Mouse (Mus musculus) layer of hippocampus, adult 9-10 months (tissue): ENCODE results near the gene Cilp.
"Not testable (repeated sequence)": the region's sequence is repeated elsewhere in the genome, so short reads cannot be mapped to it uniquely, and the experiment has no call there.

Experiments used
- DNase-seq: peaks from one replicate; pipeline ENCODE4 v3.0.0; 2022; ENCODE audit warnings: low spot score

Gene Cilp

DNA sequence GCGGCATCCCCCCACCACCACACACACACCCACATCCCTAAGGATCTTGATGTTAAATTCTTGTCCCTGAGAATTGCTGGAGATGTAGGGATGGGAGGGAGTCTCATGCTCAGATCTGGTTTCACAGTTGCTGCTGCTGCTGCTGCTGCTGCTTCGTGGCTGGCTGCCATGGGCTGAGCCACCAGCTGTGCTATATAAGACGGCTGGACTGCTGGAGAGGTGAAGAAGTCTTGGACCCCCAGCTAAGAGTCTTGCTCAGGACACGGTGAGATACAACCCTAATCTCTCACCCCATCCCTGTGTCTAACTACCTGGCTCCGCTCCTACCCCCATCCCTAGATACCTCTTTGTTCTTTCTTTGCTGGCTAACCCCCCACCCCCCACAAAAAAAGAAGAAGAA, at the start of gene Cilp:
Cilp (plus strand) TSS at position 222 of the 400 bp plus-strand sequence.
- no peak for DNase-seq

DNA sequence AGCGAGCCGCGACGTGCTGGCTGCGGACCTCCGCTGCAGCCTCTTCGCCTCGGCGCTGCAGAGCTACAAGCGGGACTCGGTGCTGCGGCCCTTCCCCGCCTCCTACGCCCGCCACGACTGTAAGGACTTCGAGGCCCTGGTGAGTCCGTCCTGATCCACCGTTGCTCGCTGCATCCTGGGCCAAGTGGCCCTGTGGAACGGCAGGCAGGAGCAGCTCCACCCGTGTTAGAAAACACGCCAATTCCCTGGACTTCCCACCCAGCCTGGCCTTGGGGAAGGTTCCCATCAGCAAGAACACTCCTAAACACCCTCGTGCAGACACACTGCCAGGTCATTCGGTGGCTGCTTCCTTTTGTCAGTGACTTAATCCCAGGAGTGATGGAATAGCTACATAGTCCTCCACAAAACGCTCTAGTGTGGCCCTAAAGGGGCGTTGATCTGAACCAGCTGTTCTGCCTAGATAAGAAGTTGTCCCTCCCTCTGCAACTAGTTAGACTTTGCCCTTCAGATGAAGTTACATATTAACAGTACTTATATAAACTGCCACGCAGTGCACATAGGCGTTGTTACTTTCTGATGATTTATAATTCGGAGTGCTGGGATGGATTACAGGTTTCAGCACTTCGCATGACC, 49.4 kb upstream of the Cilp start:
- no peak for DNase-seq

DNA sequence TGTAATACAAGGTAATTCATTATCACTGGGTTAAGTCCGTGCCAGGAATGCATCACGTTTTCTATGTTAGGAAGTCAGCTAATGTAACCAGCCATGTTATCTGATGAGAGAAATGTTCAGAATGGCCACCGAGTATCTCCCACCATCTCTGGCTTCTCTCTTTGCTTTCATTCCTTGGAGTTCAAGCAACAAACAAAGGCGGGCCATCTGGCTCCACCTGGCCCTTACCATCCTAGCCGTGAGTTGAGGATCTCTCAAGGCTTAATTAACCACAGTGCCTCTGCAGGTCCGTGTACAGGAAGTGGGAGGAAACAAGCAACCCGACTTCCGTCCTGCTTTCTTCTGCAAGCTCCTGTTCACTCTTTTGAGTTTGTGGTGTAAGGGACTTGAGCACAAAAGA, 48.0 kb upstream of the Cilp start:
- no peak for DNase-seq

DNA sequence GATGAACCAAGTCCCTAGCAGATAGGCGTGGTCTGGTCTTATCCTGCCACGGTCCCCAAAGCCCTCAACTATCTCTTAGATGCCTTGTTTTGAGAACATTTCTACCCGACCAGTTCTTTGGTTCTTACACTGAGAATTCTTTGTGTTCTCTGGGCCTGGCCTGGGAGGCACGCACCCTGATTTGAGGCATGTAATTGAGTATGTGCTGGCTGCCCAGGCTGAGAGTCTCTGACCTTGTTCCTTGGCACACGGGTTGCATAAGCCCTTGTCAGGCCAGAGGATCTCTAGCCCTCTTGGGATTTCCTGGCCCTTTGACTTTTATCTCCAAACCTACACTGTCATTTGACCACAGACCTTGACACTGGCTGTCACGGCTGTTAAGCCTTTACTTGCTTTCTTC, 47.3 kb upstream of the Cilp start:
- no peak for DNase-seq

DNA sequence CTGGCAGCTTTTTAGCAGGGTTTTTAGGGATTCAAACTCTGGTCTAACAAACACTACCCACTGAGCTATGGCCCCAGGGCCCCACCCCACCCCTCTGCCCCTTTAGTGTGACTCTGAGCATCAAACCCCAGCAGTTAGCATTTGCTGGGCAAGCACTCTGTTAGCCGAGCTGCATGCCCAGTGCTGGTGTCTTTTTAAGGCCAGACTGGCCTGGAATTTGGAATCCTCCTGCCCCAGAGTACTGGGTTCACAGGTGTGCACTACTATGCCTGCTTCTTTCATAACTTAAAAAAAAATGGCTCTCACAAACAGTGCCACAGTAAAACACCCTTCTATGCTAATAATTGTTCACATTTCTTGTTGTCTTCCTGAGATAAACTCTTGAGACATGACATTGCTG, 46.1 kb upstream of the Cilp start:
- DNase-seq = no peak

DNA sequence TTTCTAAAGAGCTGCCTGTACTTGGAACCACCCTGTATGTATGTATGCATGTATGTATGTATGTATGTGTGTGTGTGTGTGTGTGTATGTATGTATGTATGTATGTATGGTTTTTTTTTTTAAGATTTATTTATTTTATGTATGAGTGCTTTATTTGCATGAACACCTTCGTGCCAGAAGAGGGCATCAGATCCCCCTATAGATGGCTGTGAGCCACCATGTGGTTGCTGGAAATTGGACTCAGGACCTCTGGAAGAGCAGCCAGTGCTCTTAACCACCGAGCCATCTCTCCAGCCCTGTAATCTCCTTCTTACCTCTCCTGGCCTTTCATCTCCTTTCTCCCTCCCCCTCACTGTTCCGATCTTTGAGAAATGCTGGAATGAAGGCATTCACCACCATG, 44.6 kb upstream of the Cilp start:
- not testable (repeated sequence) for DNase-seq

DNA sequence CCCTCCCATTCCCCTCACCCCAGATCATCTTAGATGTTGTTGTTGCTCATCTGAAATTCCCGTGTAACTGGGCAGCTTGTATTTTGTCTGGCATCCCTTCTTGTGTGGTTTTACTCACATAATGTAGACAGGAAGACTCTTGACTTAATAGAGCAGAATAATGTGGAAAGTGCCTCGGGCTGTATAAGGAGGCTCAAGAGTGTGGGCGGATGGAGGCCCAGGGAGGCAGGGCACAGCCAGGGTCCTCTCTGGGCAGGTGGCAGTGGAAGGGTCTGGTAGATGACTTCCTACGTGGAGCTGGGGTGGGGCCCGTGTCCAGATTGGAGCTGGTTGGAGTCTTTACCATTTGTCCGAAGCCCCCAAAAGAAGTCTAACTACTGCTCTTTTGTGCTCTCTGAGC, 41.1 kb upstream of the Cilp start:
- no peak for DNase-seq

DNA sequence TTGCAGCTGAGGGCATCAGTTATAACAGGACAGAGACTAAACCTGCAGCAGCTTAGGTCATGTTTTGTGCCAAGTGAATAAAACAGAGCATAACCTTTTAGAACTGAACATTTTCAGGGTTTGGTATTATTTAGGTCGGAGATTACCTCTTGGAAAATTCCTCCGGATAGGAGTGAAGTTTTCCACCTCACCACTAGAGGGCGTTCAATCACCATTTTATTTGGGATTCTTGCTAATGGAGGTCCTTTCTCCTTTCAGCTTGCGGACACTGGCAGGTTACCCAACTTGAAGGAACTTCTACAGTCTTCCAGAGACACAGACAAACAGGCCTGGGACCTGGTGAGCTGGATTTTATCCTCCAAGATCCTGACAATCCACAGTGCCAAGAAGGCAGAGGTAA, 39.2 kb upstream of the Cilp start:
- no peak for DNase-seq

DNA sequence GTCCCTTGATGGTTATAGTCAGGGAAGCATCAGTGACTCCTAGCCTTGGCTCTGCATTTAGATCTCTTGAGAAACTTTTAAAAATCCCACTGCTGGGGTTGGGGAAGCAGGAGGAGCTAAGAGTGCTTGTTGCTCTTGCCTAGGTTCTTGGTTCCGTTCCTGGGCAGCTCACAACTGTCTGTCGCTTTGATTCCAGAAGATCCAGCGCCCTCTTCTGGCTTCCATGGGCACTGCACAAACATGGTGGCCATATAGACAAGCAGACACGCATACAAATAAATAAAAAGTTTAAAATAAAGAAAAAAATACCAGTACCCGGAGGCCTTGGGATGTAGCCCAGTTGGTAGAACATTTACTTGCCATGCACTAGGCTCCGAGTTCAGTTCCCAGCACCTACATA, 34.7 kb upstream of the Cilp start:
- no peak for DNase-seq

DNA sequence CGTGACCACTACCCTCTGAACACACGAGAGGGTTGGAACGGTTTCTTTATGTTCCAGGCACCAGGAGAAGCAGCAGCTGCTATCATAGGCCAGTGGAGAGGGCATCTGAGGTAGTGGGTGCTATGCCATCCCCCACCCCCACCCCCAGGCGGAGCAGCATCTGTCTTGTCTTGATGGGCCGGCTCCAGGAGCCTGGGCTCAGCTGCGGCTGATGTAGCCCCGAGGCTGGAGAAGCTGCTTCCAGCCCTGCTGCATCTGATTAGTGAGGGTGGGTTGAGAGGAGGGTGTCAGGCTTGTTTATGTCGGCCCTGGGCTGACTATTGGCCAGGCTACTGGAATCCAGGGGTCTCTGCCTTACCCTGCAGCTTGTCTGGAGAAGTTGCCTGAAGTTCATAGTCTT, 33.7 kb upstream of the Cilp start:
- DNase-seq = no peak

DNA sequence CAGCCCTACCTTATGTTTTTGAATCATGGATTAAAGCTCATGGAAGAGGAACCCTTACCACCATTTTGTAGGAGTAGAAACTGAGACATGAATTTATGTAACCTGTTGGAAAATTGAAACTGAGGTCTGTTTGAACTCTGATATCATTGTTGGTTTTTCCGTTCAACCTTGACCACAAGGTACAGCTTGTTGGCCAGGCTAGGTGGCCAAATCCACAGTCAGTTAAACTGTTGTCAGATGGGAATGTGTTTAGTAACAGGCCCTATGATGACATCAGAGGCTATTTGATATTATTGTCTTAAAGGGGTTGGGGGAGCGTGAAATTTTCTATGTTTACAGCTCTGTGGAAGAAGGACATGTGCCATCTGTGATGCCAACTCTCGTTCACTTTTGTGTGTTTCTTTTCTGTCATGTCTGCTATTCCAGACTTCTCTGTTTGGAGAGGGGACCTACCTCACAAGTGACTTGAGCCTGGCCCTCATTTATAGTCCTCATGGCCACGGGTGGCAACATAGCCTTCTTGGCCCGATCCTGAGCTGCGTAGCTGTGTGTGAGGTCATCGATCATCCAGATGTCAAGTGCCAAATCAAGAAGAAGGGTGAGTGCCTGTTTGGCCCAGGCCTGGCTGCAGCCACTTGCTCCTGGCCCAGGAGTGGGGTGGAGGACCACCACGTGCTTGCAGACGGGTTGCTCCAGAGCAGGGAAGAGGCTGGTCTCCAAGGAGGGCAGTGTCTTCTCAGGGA, 31.6 kb upstream of the Cilp start:
- no peak for DNase-seq

DNA sequence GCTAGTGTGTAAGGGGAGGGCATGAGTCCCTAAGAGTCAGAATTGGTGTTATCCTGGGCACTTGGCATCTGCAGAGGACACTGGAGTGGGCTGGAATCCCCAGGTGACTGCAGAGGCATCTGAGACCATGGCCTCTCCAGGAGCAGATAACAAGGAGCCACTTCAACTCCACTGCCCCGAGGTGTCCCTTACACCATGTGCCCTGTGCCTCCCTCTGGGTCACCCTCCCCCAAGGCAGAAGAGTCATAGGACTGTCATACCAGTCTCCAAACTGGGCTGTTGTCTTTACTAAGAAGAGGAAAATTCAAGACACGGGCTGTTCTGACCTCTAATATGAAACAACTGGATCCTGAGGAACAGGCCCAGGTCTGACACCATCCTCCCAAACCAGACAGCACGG, 30.2 kb upstream of the Cilp start:
- DNase-seq = no peak

DNA sequence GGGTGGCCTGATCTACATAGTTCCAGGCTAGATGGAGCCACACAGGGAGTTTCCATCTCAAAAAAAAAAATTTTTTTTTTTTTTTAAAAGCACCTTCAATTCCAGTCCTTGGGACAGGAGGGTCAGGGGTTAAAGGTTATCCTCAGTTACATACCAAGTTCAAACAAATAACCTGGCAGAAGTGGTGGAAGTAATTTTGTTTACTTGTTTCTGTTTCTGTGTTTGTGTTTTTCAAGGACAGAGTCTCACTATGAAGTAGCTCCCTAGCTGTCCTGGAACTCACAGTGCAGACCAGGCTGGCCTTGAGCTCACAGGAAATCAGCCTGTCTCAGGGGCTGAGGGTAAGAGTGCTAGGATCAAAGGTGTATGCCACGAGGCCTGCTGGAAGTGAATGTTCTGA, 29.4 kb upstream of the Cilp start:
- no peak for DNase-seq

DNA sequence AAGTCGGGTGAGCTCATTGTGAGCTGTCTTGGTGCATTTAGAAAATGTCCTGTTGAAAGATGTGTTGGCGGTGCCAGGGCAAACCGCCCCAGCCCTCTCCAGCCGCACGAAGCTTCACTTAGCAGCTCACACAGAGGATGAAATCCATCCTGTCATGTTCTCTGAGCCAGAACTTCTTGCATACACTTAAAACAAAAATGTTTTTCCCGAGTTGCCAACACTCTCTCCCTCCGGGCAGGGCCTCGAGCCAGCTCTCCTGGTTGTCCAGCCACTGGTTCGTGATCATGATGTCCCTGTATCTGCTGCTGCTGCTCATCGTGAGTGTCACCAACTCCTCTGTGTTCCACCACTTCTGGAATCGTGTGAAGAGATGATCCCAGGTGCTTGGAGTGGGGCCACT, 27.4 kb upstream of the Cilp start:
- DNase-seq = no peak

DNA sequence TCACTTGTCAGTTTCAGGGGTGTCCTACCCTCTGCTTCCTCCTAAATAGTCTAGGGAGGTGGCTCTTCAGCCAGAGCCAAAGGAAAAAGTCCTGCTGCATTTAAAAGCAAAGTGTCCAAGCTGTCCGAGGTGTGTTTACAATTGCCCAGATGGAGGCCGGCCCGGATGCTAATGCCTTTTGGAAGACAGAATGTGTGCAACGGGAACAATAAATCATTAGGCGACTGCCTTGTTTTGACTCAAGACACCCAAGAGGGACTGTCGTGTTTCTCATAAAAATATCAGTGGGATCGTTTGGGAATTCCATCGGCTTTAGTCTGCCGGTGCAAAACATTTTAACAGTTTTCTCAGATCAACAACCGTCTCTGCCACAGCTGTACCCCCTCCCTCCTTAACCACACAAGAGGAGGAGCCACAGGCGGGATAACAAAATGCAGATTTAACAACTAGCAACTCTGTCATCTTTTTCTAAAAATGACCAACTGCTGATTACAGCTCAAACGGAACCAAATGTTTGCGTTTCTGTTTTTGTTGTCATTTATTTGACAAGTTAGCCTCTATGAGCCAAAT, 26.7 kb upstream of the Cilp start:
- no peak for DNase-seq

DNA sequence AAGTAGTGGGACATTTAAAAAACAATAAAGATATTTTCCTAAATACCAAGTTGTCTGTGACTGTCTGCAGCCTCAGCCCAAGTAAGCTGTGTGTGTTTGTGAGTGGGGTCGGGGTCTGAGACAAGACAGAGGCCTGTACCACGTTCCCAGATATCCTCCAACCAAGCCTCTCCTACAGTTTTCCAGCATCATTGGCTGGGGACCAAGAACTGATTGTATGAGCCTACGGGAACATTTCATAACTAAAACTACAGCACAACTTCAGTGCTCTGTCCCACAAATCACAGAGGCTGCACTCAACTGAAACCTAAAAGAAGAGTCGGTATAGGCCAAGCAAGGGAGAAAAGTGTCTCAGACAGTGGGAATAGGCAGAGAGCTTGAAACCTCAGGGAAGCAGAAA, 25.8 kb upstream of the Cilp start:
- no peak for DNase-seq

DNA sequence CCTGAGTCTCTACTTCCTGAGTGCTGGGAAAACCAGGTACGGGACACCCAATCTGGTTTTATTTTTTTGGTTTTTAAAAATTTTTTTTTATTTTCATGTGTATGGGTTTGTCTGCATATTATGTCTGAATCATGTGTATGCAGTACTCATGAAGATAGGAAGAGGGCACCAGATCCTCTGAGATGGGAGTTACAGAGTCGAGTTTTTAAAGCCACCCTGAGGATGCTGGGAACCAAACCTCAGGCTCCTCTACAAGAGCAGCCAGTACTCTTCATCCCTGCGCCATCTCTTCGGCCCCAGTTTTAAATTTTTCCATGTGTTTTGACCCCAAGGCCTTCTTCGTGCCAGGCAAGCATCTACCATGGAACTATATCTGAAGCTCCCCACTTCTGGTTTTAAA, 25.2 kb upstream of the Cilp start:
- no peak for DNase-seq

DNA sequence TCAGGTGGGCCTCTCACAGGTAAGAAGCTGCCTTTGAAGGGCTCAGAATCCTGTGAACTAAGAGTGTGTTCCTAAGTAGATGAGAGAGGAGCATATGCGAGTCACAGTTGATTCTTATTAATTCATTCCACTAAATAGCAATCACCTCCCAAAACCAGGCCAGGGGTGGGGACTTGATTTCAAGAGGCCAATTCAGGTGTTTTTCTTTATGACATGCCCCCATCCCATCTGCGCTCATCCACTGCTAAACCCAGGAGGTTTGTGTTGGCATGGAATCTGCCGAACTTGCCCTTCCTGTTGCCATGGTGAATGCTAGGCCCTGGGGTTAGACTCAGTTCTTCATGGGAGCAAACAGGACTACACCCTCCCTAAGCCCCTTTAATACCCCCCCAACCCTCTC, 24.4 kb upstream of the Cilp start:
- no peak for DNase-seq

DNA sequence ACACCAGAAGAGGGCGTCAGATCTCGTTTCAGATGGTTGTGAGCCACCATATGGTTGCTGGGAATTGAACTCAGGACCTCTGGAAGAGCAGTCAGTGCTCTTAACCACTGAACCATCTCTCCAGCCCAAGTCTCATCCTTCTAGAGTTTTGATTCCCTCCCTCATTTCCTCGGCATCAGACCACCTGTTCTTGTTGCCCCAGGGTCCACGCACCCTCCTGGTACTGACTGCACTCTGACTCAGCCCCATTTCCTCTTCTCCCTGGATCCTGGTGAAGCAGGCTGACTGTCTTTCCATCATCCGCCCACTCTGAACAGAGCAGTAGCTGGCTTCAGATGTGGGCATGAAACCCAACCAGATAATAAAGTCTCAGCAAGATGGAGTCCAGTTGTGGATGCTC, 23.0 kb upstream of the Cilp start:
- DNase-seq = no peak

DNA sequence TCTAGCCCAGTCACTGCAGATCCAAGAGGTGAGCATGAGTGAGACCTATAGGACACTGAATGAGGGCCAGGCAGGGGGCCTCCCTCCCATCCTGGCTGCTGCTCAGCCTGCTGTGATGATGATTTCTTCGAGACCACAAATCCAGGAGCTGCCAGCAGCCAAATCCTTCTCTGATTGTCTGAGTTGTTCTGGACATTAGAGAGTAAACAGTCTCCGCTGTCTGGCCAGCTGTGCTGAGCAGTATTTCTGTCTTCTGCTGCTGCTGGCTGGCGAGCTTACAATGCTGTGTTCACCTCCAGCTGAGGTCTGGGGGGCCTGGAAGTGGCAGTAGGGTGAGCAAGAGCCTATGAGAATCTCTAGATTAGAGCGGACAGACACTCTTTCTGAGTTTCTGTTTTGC, 21.7 kb upstream of the Cilp start:
- DNase-seq = no peak

DNA sequence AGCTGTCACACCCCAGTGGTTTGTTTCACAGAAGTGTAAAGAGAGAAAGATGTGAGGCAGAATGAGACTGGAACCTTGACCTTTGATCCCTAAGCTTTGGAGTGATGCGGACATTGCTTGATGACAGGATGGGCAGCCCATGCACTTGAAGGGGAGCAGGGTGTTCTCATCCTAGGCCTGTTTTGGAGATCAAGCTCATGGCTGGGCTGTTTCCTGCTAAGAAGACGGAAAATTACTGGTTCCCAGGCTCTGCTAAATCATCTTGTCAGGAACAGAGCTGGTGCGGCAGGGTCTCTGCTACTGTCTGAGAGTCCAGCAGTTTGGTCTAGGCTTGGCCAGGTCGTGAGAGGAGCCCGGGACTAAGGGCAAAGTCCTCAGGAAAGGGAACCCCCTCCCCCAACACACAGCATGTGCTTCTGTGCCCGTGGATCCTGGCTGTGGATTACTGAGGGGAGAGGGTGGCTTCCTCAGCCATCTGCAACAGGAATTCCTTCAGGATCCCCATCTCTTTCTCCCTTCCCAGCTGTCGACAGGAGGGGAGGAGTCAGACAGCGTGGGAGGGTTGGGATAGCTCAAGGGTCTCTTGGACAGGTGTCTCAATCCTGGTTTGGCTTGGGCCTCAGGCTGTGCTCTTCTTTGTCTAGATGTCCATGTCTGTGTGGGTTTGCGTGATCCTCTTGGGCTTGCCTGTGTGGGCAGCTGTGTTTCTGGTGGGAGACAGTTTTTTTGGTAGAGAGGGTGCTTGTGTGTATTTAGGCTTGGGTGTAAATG, 20.8 kb upstream of the Cilp start:
- no peak for DNase-seq

DNA sequence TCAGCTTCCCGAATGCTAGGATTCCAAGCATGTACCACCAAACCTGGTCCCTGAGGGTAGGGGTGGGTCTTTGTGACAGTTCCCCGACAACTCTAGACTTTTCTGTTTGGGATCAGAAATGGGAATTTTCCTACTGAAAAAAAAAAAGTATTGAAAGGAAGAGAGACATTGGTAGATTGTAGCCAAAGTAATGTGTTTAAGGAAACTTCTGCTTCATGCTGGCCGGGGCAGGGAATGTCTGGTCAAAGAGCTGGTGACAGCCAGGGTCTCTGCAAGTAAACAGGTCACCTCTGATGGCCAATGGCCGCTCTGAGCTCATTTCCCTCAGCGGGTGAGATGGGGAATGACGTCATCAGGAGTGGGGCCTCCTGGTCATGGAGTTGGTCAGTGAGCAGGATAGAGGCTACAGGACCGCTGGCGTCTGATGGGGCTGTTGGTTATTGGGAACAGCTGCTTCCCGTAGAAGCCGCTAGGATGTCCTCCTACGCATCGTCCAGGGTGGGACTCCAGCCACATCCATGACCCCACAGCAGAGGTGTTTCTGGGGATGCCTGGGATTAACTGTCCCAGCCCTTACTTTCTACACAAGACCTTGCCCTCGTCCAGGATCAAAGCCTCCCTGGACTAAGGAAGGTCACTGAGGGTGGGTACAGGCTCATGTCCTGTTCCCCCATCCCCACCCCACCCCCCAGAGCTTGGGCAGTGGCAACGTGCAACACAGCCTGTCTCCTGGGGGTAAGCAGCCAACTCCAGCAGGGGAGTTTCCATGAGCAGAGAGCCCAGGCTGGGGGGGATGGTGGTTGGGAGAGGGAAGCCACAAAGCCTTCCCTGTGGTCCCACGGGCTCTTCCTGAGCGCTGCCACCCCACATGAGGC, 17.2 kb upstream of the Cilp start:
- no peak for DNase-seq
